Mouse (Mus musculus): ENCODE data around the gene E2f3.

DNA sequence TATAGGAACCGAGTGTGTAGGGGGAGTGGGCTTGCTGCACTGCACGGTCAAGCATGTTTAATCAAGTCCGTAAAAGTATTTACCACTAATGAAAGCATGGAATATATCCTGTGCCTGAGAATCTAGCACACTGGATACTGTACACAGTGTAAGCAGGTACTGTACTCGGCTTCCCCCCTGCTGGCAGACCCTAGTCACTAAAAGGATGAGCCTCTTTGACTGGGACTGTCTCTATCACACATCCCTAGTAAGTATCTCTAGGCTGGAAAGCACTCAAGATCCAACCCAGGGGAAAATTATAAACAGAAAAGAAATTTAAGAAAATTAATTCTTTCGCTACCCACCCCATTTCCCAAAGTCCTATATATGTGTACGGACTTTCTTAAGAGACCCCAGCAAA lies 2.8 kb downstream of the E2f3 start:
- TF ChIP-seq CTCF (conservative IDR thresholded peaks at IDR 0.05; ENCODE audit: low read length): no peak
- no peak for TF ChIP-seq NANOG (IDR thresholded peaks at IDR 0.05; ENCODE audit: borderline replicate concordance, low read length)
- TF ChIP-seq POU5F1 (IDR thresholded peaks at IDR 0.05; ENCODE audit: borderline replicate concordance, low read length): no peak
